Mouse (Mus musculus) cerebellum, postnatal 4 days (tissue): ENCODE measurements around the gene Gfy.
A peak's percentile ranks its signal among the peaks of the same experiment; 100 is the strongest.

Source experiments
- DNase-seq, 2 experiments: peaks; one replicate each; pipeline ENCODE4 v3.0.0; 2022; ENCODE audit warnings: low spot score in 2 of 2, mixed read lengths in 1 of 2

Gfy gene

DNA sequence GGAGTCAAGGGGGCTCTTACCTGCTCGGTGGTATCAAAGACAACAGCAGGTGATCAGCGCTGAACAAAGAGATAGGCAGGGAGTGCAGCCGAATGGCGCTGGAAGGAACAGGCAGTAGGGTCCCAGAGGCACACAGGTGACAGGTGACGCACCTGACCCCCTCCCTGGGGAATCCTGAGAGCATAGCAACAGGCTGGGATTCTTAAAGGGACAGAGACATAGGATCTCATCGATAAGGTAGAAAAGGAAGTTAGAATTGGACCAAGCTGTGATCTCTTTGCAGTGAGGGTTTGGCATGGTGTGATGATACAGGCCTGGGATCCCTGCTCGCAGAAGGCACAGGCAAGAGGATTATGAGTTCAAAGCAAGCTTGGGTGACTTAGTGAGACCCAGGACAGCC, at the start of gene Gfy:
Gfy (minus strand) TSS at position 101 of the 400 bp plus-strand sequence.
- DNase-seq, result no peak

DNA sequence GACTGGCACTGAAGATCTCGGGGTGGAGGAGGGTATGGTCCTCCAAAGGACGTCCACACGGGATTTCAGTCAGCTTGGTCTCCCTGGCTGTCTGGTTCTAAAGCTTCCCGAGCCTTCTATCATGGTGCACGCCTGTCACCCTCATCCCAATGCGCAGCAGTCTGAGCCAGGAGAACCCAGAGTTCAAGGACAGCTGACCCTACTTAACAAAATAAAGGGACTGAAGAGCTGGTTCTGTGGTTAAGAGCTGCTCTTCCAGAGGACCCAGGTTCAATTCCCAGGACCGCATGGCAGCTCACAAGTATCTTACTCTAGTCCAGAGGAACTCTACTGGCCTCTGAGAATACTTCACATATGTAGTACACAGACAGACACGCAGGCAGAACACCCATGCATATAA, 49.7 kb upstream of the Gfy start:
- DNase-seq, result no peak

DNA sequence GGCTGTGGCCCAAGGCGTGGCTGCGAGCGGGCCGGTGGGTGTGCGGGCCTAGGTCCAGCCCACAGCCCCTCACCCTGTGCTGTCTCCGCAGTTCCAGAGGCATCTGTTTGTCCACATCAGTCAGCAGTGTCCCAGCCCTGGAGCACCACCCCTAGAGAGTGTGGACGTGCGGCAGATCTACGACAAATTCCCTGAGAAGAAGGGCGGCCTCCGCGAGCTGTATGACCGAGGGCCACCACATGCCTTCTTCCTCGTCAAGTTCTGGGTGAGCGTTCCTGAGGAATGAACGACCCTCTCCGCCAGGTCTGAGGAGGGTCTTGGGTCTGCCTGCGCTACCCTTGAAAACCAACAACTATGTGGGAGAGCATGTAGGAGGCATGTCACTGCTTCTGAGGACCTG, 49.2 kb upstream of the Gfy start:
- DNase-seq, result no peak

DNA sequence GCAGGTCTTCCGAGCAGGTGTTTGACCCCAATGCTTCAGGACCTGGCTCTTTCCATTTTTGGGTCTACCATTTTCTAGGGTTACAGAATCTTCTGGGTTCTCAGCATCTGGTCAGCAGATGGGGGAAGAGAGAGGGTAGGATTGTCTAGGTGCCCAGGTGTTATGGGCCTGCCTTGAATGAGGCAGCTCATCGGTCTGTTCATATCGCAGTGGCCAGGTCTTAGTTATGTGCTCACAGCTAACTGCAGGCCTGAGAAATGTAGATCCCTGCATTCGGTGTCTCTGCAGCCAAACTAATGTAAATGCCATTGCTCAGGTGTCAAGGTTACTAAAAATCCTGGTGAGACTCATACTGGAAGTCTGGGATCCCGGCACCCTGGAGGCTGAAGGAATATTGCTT, 47.1 kb upstream of the Gfy start:
- DNase-seq, result no peak

DNA sequence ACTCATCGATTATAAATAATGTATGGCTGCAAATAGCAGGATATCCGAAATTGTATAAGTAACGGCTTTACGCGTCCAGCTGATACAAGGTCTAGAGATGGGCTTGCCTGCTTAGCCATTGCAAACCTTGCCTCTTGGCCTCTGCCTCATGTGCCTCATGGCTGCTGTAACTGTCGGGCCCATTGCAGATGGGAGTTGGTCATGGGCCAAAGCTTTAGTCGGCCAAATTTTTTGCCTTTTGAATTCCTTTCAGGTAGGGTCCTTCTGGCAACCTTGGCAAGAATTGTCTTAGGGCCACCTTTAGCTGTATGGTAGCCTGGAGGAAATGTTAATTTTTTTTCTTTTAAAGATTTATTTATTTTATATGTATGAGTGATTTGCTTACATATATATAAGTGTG, 45.5 kb upstream of the Gfy start:
- DNase-seq, result no peak

DNA sequence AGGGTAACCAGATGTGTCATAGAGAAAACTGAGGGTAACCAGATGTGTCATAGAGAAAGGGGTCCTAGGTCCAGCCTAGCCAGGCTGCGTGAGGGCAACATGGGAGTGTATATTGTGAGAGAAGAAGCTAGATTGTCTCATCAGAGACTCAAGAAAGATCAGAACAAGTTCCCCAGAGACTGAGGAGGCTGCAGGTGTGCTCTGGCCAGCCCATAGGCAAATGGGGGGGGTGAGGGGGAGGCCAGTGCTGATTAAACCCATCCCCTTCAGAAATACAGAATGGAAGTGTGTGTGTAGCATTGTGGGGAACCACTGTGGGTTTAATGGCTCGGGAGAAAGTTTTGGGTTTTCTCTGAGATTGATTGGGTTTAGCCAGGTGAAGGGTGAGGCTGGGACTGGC, 42.3 kb upstream of the Gfy start:
- DNase-seq, result no peak

DNA sequence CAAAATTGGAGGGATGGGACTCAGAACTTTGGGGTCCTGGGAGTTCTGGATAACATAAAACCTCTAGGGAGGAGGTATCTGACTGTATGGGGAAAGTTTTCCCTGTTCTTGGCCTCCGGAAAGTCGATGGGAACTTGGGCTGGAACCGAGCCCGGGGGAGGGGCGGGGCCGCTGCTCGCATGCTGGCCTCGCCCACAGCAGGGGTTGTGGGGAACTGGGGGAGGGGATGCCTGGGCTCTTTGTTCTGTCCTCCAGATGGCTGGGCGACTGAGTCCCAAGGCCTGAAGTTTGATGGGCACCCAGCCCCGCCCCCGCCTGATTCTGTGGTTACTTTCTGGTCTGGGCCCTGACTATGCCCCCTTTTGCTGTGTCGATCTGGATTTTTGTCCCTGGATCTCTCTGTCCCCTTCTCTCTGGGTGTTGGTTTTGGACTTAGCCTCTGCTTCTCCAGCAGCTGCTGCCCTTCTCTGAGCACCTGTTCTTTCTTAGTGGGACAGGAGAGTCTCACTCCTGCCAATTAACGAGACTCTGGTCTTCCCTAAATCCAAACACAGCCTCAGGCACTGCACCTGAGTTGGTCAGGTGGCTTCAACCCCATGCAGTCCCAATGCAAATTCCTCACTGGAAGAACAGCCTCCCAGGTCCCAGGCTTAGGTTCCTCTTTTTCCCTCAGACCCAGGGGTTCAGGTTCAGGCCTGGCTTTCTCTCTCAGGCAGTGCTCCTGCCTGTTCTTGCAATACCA, 37.2 kb upstream of the Gfy start:
- DNase-seq, result peak; percentile 70 to 89

DNA sequence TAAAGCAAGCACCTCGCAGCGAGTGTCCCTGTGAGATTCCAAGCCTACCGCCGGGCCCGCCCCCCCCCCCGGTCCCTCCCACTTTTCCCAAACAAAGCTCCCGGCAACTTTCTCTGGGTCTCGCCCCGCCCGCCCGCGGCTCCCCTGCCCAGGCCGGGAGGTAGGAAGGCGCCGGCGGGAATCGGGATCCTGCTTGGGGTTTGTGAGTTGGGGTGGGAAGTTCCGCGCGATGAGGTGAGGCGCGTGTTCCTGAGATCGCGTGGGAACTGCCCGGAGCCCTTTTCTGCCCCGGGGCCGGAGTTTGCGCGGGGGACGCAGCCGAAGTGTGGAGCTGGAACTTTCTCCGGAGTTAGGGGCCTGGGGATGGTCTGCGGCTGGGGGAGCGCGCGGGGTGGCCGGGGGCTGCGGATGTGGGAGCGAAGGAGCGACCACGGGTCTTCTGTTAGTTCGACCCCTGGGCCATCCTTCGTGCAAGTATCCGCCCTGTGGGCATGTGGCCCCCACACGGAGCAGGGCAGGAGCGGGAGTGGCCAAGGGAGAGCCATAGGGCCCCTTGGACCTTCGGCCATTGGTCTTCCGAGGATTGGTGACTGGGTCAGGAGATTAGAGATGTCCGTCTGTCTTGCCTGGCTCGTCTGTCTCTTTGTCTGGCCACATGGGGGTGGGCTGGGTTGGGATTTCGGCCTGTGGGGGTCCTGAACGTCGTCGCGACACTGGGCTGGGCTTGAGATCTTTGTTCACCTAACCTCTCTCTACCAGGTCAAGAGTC, 36.5 kb upstream of the Gfy start, which contains the start of gene Tead2:
Tead2 (plus strand) TSS at position 81 of the 769 bp plus-strand sequence.
- peak in 1 of 2 experiments; percentile 48 for DNase-seq

DNA sequence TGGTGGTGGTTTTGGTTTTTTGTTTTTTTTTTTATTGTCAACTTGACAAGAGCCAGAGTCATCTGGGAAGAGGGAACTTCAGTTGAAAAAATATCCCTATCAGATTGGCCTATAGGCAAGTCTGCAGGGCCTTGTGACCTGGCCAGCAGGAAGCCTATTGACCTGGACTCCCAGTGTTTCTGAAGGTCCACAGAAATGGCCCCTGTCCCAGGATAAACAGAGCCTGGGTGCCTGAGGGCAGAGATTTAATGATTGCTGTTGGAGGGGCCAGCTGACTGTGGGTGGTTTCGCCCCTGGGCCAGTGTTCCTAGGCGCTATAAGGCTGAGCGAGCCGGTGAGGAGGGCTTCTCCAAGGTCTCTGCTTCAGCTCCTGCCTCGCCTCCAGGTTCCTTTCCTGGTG, 34.3 kb upstream of the Gfy start:
- no peak for DNase-seq

DNA sequence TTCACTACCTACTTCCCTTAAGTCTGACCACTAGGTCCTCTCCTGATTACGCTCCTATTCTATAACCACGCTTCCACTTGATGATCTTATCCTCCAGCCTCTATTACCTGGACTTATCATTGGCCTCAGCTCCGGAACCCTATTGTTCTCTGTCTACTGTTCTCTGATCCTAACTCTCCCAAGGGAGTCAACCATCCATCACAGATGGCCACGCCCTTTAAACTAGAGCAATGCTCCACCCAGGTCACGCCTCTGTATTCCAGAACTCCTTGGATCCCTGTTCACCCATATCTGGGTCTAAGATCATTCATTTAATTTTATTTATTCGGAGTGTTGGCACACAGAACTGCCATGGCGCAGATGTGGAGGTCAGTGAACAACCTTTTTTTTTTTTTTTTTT, 33.0 kb upstream of the Gfy start:
- no peak for DNase-seq

DNA sequence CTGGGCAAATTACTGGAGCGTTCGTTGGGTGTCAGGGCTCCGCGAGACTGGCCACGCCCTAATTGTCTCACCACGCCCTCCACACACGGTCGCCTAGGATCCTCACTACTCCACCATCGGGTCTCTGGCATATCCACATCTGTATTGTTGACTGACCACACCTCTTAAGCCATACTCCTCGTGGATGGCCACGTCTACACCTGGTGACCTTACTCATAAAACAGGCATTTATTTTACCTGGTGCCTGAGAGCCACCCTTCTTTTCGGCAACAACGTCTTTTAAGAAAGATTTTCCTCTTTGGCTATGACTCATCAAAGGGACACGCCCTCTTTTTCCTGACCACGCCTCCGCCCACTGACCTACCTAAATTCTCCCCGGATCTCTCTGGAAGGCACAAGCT, 32.5 kb upstream of the Gfy start, which contains the start of gene Dkkl1:
Dkkl1 (minus strand) TSS at position 297 of the 401 bp plus-strand sequence.
- no peak for DNase-seq

DNA sequence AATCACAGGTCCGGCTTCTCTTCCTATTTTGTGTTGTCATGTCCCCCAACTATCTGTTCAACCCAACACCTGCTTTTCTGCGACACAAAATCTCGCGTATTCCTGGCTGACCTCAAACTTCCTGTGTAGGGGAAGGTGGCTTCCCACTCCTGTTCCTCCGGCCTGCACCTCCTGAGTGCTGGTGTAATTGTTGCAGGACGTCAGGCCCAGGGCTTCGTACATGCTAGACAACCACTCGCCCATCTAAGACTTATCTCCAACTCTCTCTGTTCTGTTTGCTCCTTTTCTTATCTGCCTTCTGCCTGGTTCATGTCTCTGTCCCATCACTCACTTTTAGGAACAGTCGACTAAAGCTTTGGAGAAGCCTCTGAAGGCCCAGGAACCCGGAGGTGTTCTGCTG, 31.7 kb upstream of the Gfy start:
- DNase-seq, result no peak

DNA sequence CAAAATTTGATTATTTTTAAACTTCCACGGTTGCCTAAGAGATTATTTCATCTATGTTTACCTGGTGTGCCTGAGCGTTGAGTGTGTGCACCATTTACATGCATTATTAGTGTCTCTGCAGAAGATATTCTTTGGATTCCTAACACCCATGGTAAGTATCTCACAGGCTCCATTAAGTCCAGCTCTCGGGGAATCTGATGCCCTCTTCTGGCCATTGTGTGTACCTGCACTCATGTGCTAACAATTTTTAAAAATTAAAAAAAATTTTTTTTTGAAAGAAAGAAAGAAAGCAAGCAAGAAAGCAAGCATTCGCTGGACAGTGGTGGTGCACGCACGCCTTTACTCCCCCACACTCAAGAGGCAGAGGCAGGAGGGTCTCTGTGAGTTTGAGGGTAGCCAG, 28.9 kb upstream of the Gfy start:
- DNase-seq, result no peak

DNA sequence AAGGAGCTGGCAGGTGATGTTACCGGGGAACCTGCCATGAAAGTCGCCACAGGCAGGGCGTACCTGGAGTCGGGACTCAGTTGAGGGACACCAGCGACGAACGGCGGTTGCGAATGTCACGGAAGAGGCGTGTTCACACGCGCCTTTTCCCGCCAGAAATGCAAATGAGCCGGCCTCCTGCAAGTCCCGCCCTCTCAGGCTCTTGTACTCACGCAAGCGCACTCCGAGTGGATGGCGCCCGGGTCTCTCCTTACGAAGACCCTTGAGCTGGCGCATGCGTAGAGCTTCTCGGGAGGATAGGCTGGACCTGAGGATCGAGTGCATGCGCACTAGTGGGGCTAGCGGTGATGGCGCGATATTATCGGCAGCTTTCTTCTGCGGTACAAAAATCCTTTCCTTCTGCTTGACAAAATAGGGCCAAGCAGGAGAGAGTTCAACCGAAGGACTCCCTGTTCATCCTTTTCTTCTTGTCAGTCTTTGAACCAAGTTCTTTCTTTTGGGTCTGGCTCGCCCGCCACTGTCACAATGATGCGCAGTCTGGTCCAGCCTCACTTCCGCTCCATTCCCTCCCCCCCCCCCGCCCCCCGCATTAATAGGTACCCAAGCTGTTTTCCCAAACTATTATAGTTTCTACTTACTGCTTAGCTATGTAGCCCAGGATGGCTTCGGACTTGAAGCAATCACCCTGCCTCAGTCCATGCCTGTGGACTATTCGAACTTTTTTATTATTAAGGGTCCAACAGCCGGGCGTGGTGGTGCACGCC, 25.2 kb upstream of the Gfy start, which contains the start of gene Ccdc155:
Ccdc155 (minus strand) TSS at position 513 of the 764 bp plus-strand sequence.
- DNase-seq, result peak; percentile 80 to 91

DNA sequence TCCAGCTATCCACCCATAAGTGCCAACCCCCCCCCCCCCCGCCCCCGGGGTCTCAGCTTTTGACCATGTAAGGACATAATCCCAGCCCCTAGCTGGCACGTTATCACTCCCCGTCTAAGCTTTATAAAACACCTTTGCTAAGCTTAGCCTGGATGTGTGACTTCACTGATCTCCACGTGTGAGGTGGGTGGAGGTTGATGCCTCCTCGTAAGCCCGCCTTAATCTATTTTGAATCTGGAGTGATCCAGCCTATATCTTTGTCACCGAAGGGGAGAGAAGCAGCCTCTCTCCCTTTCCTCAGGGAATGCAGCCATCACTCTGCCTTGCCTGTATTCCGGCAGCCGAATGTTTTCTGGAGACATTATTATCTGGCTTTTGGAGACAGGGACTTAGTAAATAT, 23.3 kb upstream of the Gfy start:
- no peak for DNase-seq

DNA sequence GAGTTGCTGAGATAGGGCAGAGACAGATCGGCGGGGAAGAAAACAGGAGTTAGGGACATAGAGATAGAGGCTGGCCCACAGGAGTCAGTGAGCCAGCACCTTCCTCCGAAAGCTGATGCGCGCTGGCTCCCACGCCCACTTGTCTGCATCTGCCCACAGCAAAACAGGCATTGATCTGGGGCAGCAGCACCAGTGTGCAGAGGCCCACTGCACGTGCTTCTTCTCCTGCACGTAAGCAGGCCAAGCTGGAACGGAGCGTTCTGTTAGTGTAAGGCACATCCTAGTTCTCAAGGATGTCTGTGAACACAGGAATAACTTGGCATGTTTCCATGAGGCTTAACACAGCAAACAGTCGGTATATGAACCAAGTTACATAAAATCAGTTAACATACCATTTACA, 19.6 kb upstream of the Gfy start:
- DNase-seq, result no peak

DNA sequence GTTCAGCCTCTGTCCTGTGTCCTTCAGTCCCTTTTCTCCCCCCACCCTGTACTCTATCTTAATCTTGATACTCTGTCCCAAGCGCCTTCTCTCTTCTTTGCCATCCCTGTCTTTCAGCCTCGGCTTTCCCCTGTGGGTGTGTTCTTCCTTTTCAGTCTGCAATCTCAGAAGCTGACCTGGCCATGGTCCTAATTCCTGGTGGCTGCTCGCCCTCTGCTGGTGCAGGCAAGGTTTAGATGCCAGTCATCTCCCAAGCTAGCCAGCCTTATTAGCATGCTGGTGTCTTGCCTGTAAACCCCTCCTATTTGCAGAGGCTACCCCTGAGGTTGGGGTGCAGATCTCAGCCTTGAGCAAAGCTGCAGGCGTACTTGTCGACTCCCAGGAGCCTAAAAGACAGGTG, 19.1 kb upstream of the Gfy start:
- DNase-seq, result peak; percentile 62 to 81

DNA sequence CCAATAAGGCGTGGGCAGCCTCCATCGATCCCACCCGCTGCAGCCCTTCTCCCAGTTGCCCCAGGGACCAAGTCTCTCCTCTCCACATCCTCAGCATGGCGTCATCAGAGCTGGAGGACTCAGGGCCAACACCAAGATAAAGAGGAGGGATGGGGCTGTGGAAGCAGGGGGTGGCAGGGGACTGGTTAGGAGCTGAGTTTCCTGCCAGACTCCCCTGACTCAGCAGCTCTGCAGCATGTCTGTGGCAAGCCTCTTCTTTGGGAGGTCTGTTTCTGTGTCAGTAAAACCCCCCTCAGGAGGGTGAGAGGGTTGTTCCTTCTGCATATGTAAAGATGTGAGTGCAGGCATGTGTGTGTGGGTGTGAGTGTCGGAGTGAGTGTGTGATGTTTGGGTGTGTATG, 17.6 kb upstream of the Gfy start:
- no peak for DNase-seq

DNA sequence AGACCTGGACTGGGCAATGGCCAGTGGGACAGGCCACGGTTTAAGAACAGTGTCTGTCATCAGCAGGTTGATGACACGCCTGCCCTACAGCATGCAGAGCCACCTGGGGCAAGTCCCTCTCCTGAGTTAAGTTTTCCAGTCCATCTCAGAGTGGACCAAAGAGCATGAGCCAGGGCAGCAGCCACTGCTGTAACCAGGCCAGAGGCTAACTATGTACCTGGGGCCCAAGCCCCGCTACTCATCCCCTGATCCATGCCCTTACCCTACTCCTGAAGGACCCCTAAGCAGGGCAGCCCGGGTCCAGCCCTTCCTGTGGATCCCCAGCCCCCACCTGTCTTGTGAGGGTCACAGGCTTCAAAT, 16.8 kb upstream of the Gfy start:
- no peak for DNase-seq

DNA sequence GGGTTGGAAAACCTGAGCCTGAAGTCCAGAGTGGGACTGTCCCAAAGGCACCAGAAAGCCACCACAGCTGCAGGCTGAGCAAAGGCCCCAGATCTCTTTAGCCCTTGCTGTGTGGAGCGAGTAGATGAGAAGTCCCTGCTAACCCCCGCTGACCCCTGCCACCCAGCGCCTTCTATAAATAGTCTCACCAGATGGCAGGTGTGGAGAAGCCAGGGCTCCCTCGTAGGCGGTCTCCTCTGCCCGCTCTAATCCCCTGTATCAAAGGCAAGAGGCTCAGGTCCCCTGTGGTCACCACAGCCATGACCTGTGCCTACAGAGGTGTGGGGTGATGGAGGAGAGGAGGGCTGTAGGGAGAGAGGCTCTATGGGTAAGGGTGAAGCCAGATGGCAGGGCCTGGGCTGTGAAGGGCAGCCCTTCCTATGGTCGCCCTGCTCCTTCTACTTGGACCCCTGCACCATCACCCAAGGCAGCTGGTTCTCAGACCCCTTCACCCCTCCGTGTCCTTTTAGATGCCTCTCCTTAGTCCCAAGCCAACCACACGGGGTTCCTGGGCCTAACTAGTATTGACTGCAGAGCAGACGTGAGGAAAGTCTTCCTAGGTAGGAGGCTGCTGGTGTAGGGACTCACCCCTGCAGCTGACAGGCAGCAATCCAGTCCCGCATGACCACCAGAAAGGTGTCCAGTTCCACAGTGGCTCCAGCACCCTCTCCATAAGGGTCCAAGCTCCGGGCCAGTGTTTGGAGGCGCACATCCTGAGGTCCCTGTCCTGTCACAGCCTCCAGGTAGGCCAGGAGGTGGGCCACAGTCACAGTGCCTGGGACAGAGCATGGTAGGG, 16.2 kb upstream of the Gfy start:
- no peak for DNase-seq
